Mouse (Mus musculus): ENCODE measurements around the gene Cldn15. TPM values are rescaled to one million over a fixed set of nuclear protein-coding genes. Genes with fewer than 3 reads are reported as not detected.
"Not testable (repeated sequence)": the region's sequence is repeated elsewhere in the genome, so short reads cannot be mapped to it uniquely, and the experiment has no call there.

Gene Cldn15
- polyA plus RNA-seq, 1 experiment from 2014 or later: 0.35 TPM

- Histone ChIP-seq H3K4me2 (no peak overlapping the region), H3K27me3 (no peaks in the 10 kb centered on the region), H3K4me3 (no peak overlapping the region), H3K9me3 (no peaks in the 10 kb centered on the region), H3K27ac (no peak overlapping the region), H3K4me1 (replicated peaks) (no peaks in the 10 kb centered on the region), H3K9ac (no peak overlapping the region), H3K36me3 (no peaks in the 10 kb centered on the region)
- no peak for ATAC-seq (ENCODE audit: low FRiP score)
- 87% methylated on average over 6 of the region's 6 CpGs for WGBS
These were observed 29.7 kb upstream of the Cldn15 start for GRCm38 (mm10) chr5:136936750-136937149.

DNA sequence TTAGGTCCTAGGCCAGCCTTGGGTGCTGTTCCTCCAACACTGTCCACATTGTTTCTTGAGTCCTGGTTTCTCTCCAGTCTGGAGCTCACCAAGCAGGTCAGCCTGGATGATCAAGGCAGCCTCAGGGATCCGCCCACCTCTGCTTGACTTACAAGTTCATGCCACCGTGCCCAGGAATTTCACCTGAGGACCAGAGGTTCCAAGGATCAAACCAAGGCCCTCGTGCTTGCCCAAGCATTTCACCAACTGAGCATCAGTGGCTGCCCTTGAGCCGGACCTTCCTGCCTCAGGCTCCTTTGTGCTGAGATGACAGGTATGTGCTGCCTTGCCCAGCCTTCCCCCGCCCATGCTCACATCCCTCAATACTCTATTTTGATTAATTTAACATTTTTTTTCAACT lies 28.8 kb upstream of the Cldn15 start:
- WGBS: 91% methylated on average over 5 of the region's 5 CpGs
- no peak overlapping the region for H3K9ac ChIP-seq
- H3K27ac ChIP-seq: no peak overlapping the region
- H3K36me3 ChIP-seq: no peaks in the 10 kb centered on the region
- no peaks in the 10 kb centered on the region for H3K27me3 ChIP-seq
- no peak overlapping the region for H3K4me3 ChIP-seq
- H3K4me2 ChIP-seq: no peak overlapping the region
- no peak for ATAC-seq (ENCODE audit: low FRiP score)
- H3K4me1 ChIP-seq (replicated peaks): no peaks in the 10 kb centered on the region
- H3K9me3 ChIP-seq: no peaks in the 10 kb centered on the region

DNA sequence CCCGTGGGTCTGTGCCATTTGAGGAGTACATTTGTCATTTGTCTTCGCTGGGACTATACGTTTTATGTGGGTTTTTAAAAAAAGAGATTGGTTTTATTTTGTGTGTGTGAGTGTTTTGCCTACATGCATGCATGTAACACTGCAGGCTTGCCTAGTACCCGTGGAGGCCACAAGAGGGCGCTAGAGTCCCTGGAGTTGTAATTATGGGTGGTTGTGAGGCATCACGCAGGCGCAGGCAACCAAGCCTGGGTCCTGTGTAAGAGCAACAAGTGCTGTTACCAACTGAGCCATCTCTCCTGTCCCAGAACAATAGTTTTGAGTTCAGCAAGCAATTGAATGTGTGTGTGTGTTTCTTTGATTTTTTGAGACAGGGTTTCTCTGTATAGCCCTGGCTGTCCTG lies 27.1 kb upstream of the Cldn15 start:
- no peak for ATAC-seq (ENCODE audit: low FRiP score)
- Histone ChIP-seq H3K27ac (no peak overlapping the region), H3K4me2 (no peak overlapping the region), H3K27me3 (no peaks in the 10 kb centered on the region), H3K9me3 (no peaks in the 10 kb centered on the region), H3K4me3 (no peak overlapping the region), H3K4me1 (replicated peaks) (no peaks in the 10 kb centered on the region), H3K36me3 (no peaks in the 10 kb centered on the region), H3K9ac (no peak overlapping the region)
- 64% methylated on average over 7 of the region's 7 CpGs for WGBS

- H3K27ac ChIP-seq; H3K4me2 ChIP-seq; H3K36me3 ChIP-seq; H3K27me3 ChIP-seq; H3K9me3 ChIP-seq; ATAC-seq (ENCODE audit: low FRiP score); H3K4me3 ChIP-seq; H3K9ac ChIP-seq; H3K4me1 ChIP-seq (replicated peaks): not testable (repeated sequence)
- 89% methylated on average over 6 of the region's 6 CpGs for WGBS
These were observed 26.4 kb upstream of the Cldn15 start for GRCm38 (mm10) chr5:136940029-136940428.

DNA sequence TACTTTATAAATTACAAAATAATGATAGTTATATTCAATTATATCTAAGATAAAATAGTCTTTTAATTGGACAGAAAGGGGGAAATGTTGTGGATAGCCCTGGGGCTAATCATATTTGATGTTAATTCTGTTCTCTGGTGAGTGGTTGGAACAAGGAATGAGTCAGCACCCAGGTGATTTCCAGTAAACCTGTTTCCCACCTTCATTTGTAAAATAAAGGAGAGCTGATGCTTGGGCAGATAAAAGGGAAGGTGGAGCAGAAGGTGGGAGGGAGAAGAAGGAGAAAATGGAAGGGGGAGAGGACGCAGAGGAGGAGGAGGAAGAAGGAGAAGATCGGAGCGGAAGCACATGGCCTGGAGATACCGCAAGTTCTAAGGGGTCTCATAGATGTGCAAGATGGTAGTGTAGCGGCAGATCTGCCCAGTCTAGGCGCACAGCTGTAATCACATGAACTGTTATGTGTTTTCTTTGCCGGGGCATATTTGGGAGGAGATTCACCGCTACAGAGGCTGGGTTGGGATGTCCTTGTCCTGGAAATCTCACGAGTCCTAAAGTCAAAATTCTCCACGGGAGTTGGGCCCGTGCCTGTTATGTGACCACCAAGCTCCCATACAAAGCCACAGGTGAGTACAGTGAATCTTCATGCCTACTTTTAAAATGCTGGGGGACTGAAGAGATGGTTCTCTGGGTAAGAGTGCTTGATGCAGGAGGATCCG lies 25.4 kb upstream of the Cldn15 start:
- Histone ChIP-seq H3K27me3 (no peaks in the 10 kb centered on the region), H3K4me1 (replicated peaks) (no peaks in the 10 kb centered on the region), H3K9ac (no peak overlapping the region), H3K27ac (no peak overlapping the region), H3K4me3 (no peak overlapping the region), H3K9me3 (no peaks in the 10 kb centered on the region), H3K4me2 (no peak overlapping the region), H3K36me3 (no peaks in the 10 kb centered on the region)
- no peak for ATAC-seq (ENCODE audit: low FRiP score)
- 89% methylated on average over 12 of the region's 12 CpGs for WGBS

- no peak overlapping the region for H3K9ac ChIP-seq
- H3K36me3 ChIP-seq: no peaks in the 10 kb centered on the region
- H3K4me2 ChIP-seq: no peak overlapping the region
- H3K27me3 ChIP-seq: no peaks in the 10 kb centered on the region
- H3K9me3 ChIP-seq: no peaks in the 10 kb centered on the region
- 79% methylated on average over 3 of the region's 3 CpGs for WGBS
- no peak for ATAC-seq (ENCODE audit: low FRiP score)
- no peaks in the 10 kb centered on the region for H3K4me1 ChIP-seq (replicated peaks)
- H3K4me3 ChIP-seq: no peak overlapping the region
- no peak overlapping the region for H3K27ac ChIP-seq
These were observed 23.6 kb upstream of the Cldn15 start for GRCm38 (mm10) chr5:136942781-136943180.

GRCm38 (mm10) chr5:136943382-136943781 lies 23.0 kb upstream of the Cldn15 start:
- H3K4me1 ChIP-seq (replicated peaks): no peaks in the 10 kb centered on the region
- H3K36me3 ChIP-seq: no peaks in the 10 kb centered on the region
- H3K4me2 ChIP-seq: no peak overlapping the region
- no peaks in the 10 kb centered on the region for H3K9me3 ChIP-seq
- H3K27ac ChIP-seq: no peak overlapping the region
- H3K9ac ChIP-seq: no peak overlapping the region
- no peak for ATAC-seq (ENCODE audit: low FRiP score)
- H3K27me3 ChIP-seq: no peaks in the 10 kb centered on the region
- WGBS: 81% methylated on average over 2 of the region's 2 CpGs
- no peak overlapping the region for H3K4me3 ChIP-seq

DNA sequence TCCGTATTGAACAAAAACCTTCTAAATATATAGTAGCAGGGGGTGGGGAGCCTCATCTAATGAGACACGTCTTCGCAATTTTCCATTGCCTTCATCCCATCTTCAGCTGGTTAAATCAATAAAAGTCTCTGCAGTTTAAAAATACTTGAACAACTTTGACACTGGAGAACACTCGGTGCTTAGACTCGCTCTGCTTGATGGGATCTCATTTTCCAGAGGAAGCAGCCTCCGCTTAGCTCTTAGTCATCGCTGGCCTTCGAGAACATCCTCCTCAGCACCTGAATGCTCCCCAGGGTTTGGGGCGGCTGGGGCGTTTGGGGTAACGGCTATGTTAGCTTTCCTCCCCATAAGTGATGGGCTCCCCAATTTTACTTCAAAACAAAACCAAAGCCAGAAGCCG lies 21.3 kb upstream of the Cldn15 start:
- Histone ChIP-seq H3K27ac (no peak overlapping the region), H3K4me2 (no peak overlapping the region), H3K9ac (no peak overlapping the region), H3K4me3 (no peak overlapping the region), H3K9me3 (no peaks in the 10 kb centered on the region), H3K27me3 (no peaks in the 10 kb centered on the region), H3K4me1 (replicated peaks) (no peaks in the 10 kb centered on the region), H3K36me3 (no peaks in the 10 kb centered on the region)
- ATAC-seq (ENCODE audit: low FRiP score): no peak
- WGBS: 80% methylated on average over 12 of the region's 12 CpGs

DNA sequence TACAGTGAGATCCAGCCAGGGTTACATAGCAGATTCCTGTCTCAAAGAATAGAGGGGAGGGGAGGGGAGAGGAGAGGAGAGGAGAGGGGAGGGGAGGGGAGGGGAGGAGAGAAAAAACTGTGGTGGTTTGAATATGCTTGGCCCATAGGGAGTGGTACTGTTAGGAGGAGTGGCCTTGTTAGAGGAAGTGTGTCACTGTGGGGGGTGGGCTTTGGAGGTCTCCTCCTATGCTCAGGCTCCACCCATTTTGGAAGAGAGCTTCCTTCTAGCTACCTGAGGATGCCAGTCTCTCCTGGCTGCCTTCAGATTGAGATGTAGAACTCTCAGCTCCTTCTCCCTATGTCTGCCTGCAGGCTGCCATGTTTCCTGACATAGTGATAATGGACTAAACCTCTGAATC lies 18.5 kb upstream of the Cldn15 start:
- no peak overlapping the region for H3K4me3 ChIP-seq
- no peaks in the 10 kb centered on the region for H3K9me3 ChIP-seq
- H3K9ac ChIP-seq: no peak overlapping the region
- H3K27ac ChIP-seq: no peak overlapping the region
- H3K27me3 ChIP-seq: no peaks in the 10 kb centered on the region
- no peaks in the 10 kb centered on the region for H3K36me3 ChIP-seq
- peaks cover 5% of the 10 kb centered on the region; the same call in 1 of the 2 replicates for H3K4me1 ChIP-seq (replicated peaks)
- no peak for ATAC-seq (ENCODE audit: low FRiP score)
- H3K4me2 ChIP-seq: no peak overlapping the region

DNA sequence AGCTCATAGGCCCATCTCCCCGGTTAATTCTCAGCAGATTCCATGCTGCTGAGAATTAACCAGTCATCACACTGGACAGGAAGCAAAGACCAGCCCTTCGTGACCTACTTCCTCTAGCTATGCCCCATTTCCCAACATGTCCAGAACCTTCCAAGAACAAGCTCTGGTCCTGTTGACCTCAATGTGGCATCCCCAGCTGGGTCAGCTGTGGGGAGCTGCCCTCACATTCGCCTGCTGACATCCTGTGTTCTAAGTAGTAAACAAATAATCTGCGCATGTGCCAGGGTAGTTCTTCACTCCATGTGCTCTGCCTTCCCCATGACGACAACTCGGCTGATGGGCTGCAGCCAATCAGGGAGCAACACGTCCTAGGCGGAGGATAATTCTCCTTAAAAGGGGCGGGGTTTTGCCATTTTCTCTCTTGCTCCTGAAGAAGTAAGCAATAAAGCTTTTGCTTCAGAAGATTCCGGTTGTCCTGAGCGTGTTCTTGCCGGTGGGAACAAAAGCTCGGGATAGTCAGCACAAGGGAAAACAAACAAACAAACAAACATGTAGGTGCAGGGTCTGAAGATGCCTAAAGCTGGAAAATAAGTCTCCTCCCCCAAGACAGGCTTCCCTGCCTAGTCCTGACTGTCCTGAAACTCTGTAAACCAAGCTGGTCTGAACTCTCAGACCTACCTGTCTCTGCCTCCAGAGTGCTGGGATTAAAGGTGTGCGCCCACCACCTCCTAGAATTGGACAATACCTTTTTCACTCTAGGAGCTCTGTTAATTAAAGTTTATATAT lies 16.7 kb upstream of the Cldn15 start:
- 83% methylated on average over 14 of the region's 14 CpGs for WGBS

DNA sequence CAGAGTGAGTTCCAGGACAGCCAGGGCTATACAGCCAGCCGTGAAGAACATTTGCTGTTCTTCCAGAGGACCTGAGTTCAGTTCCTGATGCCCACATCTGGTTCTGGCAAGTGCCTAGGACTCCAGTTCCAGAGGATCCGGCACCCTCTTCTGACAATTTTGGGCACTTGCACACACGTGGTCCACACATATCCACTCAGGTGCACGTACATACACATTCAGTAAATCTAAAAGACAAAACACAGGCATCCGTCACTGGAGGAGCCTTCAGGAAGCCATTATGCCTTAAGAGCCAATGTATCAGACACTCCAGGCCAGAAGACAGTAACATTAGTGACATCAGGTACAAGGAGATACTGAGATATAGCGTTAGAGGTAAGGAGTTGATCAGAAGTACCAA lies 15.9 kb upstream of the Cldn15 start:
- Histone ChIP-seq H3K27me3 (no peaks in the 10 kb centered on the region), H3K4me1 (replicated peaks) (peaks cover 25% of the 10 kb centered on the region), H3K4me2 (no peak overlapping the region), H3K36me3 (no peaks in the 10 kb centered on the region), H3K9ac (no peak overlapping the region; the same call in 1 of the 2 replicates), H3K9me3 (no peaks in the 10 kb centered on the region), H3K4me3 (no peak overlapping the region), H3K27ac (no peak overlapping the region)
- no peak for ATAC-seq (ENCODE audit: low FRiP score)
- WGBS: 91% methylated on average over 6 of the region's 6 CpGs

More for the DNA sequence above, 16.7 kb upstream of the Cldn15 start:
- ATAC-seq (ENCODE audit: low FRiP score); H3K27me3 ChIP-seq; H3K9ac ChIP-seq; H3K4me2 ChIP-seq; H3K36me3 ChIP-seq; H3K4me3 ChIP-seq; H3K9me3 ChIP-seq; H3K27ac ChIP-seq: not testable (repeated sequence)
- H3K4me1 ChIP-seq (replicated peaks): peaks cover 17% of the 10 kb centered on the region

GRCm38 (mm10) chr5:136952153-136952552 lies 14.3 kb upstream of the Cldn15 start:
- Histone ChIP-seq H3K4me1 (replicated peaks) (peaks cover 34% of the 10 kb centered on the region), H3K27me3 (no peaks in the 10 kb centered on the region), H3K9ac (no peak overlapping the region), H3K9me3 (no peaks in the 10 kb centered on the region), H3K36me3 (peaks cover 6% of the 10 kb centered on the region), H3K27ac (no peak overlapping the region), H3K4me3 (no peak overlapping the region), H3K4me2 (peak overlapping the region; percentile 79; the same call in 1 of the 2 replicates)
- ATAC-seq (ENCODE audit: low FRiP score): no peak
- WGBS: 81% methylated on average over 4 of the region's 4 CpGs

- no peaks in the 10 kb centered on the region for H3K9me3 ChIP-seq
- peak within 1 kb of the TSS; percentile 87 for H3K9ac ChIP-seq
- peak; percentile 97 for ATAC-seq (ENCODE audit: low FRiP score)
- peaks cover 14% of the 10 kb centered on the region for H3K36me3 ChIP-seq
- no peaks in the 10 kb centered on the region for H3K27me3 ChIP-seq
- peaks cover 34% of the 10 kb centered on the region for H3K4me1 ChIP-seq (replicated peaks)
- H3K27ac ChIP-seq: peak within 1 kb of the TSS; percentile 85
- H3K4me2 ChIP-seq: peak within 1 kb of the TSS; percentile 79
- under 1% methylated on average over 23 of the region's 23 CpGs for WGBS
- peak within 1 kb of the TSS; percentile 75 for H3K4me3 ChIP-seq
These were observed 13.4 kb upstream of the Cldn15 start, which contains the start of gene Fis1 for GRCm38 (mm10) chr5:136953015-136953414. Gene Fis1, plus strand, starts transcription at chr5:136953275.
